Mouse (Mus musculus) heart, embryonic 13.5 days (tissue): ENCODE measurements around the gene Actr1a. TPM values are rescaled to one million over a fixed set of nuclear protein-coding genes. Genes with fewer than 3 reads are reported as not detected.

ENCODE experiments used
- ATAC-seq: fragments of 200-750 bp; cut with Nextera tagmentation; 2 replicates; pipeline ENCODE4 v1.8.0; 2017; ENCODE audit warnings: moderate TSS enrichment; ENCODE audit not compliant: insufficient number of reproducible peaks, low FRiP score, low TSS enrichment; ENCODE audit errors: extremely low read depth
- H3K27ac ChIP-seq: fragments of 300-500 bp; sonication (generic); replicated peaks from 2 replicates; pipeline ENCODE4 v1.5.1; 2015; ENCODE audit warnings: moderate library complexity, mild to moderate bottlenecking, inconsistent platforms
- H3K27me3 ChIP-seq: fragments of 300-500 bp; sonication (generic); replicated peaks from 2 replicates; pipeline ENCODE4 v1.6.1; 2015; ENCODE audit warnings: mild to moderate bottlenecking, inconsistent platforms
- H3K36me3 ChIP-seq: fragments of 300-500 bp; sonication (generic); 2 replicates; pipeline ENCODE4 v1.6.1; 2015; ENCODE audit warnings: mild to moderate bottlenecking, inconsistent platforms
- H3K4me1 ChIP-seq: fragments of 300-500 bp; sonication (generic); 2 replicates; pipeline ENCODE4 v1.6.1; 2015; ENCODE audit warnings: inconsistent platforms
- H3K4me2 ChIP-seq: fragments of 300-500 bp; sonication (generic); 2 replicates; pipeline ENCODE4 v1.6.1; 2015; ENCODE audit warnings: inconsistent platforms, mild to moderate bottlenecking, moderate library complexity
- H3K4me3 ChIP-seq: fragments of 300-500 bp; sonication (generic); 2 replicates; pipeline ENCODE4 v1.5.1; 2015; ENCODE audit warnings: moderate library complexity, mild to moderate bottlenecking, inconsistent platforms
- H3K9ac ChIP-seq: fragments of 300-500 bp; sonication (generic); 2 replicates; pipeline ENCODE4 v1.6.1; 2015; ENCODE audit warnings: inconsistent platforms, mild to moderate bottlenecking, moderate library complexity
- H3K9me3 ChIP-seq: fragments of 300-500 bp; sonication (generic); 2 replicates; pipeline ENCODE4 v1.6.1; 2016; ENCODE audit warnings: inconsistent platforms
- WGBS: fragments of 180-500 bp; shearing (Covaris S2); methylation state at CpG from one replicate; pipeline ENCODE4 v1.1.7; 2015; ENCODE audit warnings: mixed read lengths; 5-methylcytosine and 5-hydroxymethylcytosine counted together
- polyA plus RNA-seq: library from polyadenylated mRNA; unstranded; fragments of >200 nt; fragmentation: Nextera tagmentation; extraction: Ambion mirVana; gene quantifications from 2 replicates; pipeline ENCODE4 v1.2.1, GENCODE M21; 2015

Gene Actr1a
- polyA plus RNA-seq, 1 experiment from 2014 or later: 108 TPM

DNA sequence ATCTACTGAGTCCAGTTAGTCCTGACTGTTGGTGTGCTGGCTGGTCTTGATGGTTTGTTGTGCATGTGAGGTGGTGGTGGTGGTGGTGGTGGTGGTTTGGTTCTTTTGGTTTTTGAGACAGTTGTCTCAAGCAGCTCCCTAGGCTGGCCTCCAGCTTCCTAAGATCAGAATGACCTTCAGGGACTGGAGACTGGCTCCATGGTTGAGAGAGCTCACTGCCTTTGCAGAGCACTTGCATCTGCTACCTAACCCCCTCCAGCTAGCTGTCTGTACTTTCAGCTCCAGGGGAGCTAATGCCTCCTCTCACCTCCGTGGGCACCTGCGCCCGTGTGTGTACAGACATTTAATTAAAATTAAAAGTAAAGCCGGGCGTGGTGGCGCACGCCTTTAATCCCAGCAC lies 24.9 kb upstream of the Actr1a start:
- Histone ChIP-seq H3K27ac (no peak overlapping the region), H3K27me3 (no peaks in the 10 kb centered on the region), H3K4me2 (no peak overlapping the region), H3K4me3 (no peak overlapping the region), H3K36me3 (peaks cover 6% of the 10 kb centered on the region), H3K4me1 (peaks cover 56% of the 10 kb centered on the region), H3K9ac (no peak overlapping the region), H3K9me3 (no peaks in the 10 kb centered on the region)
- WGBS: 85% methylated on average over 7 of the region's 7 CpGs
- ATAC-seq: no peak

DNA sequence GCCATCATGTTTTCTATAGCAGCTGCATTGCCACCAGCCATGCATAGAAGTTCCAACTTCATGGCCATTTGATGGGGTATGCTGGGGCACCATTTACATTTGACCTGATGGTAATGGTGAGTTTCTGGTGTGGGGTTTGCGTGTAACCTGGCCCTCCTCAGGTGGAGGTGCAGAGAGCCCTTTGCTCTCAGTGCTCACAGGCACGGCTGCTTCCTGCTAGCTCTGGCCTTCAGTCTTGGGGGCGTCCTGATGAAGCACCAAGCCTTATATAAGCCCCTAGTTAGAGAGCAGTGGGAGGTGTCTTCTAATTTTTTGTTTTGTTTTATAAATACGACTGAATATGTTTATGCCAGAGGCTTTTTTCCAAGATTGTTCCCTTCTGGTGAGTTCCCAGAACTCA lies 22.5 kb upstream of the Actr1a start:
- Histone ChIP-seq H3K4me3 (no peak overlapping the region), H3K36me3 (no peaks in the 10 kb centered on the region), H3K9me3 (no peaks in the 10 kb centered on the region), H3K4me2 (no peak overlapping the region), H3K27ac (no peak overlapping the region), H3K27me3 (no peaks in the 10 kb centered on the region), H3K9ac (no peak overlapping the region), H3K4me1 (peaks cover 58% of the 10 kb centered on the region)
- 80% methylated on average over 4 of the region's 4 CpGs for WGBS
- no peak for ATAC-seq

DNA sequence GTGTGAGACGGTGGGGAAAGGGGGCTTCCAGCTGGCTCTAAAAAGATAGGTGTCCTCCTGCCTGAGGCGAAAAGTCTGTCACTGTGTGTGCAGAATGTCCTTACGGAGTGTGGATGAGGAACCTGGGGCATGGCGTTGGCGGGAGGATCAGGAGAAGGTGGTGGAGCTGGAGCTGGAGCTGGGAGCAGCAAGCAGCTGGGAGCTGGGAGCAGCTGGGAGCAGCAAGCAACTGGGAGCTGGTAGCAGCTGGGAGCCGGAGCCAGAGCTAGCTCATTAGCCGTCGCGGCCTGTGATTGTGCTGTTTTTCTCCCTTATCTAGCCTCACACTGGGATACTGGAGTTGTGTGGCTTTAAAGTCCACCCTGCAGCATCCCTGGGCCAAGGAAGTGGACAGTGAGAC lies 20.7 kb upstream of the Actr1a start:
- Histone ChIP-seq H3K9ac (no peak overlapping the region), H3K36me3 (no peaks in the 10 kb centered on the region), H3K4me3 (no peak overlapping the region), H3K4me2 (no peak overlapping the region), H3K9me3 (no peaks in the 10 kb centered on the region), H3K27me3 (no peaks in the 10 kb centered on the region), H3K27ac (no peak overlapping the region), H3K4me1 (peaks cover 56% of the 10 kb centered on the region)
- 56% methylated on average over 9 of the region's 9 CpGs for WGBS
- ATAC-seq: no peak

DNA sequence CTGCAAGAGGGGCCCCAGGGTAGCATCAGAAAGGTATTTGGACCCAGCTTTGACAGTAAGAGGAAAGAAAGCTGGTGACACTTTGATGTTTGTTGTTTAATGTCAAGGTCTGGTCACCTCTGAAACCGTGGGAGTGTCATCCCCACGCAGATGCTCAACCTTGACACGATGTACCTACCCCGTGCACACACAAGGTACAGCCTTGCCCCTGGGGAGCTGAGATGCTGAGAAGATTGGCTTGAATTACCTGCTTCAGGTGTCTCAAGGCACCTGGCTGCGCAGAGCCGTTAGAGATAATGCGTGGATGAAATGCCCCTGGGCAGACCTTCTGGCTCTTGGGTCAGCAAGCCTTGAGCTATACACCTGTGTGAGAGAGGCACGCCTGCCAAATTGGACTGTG lies 18.9 kb upstream of the Actr1a start:
- Histone ChIP-seq H3K4me3 (no peak overlapping the region), H3K27me3 (no peaks in the 10 kb centered on the region), H3K36me3 (0 out of 2 replicates have a peak, but pooled peaks cover 6% of the 10 kb centered on the region), H3K9ac (no peak overlapping the region), H3K4me1 (peaks cover 58% of the 10 kb centered on the region), H3K4me2 (no peak overlapping the region), H3K9me3 (no peaks in the 10 kb centered on the region), H3K27ac (no peak overlapping the region)
- WGBS: 94% methylated on average over 8 of the region's 8 CpGs
- ATAC-seq: no peak

DNA sequence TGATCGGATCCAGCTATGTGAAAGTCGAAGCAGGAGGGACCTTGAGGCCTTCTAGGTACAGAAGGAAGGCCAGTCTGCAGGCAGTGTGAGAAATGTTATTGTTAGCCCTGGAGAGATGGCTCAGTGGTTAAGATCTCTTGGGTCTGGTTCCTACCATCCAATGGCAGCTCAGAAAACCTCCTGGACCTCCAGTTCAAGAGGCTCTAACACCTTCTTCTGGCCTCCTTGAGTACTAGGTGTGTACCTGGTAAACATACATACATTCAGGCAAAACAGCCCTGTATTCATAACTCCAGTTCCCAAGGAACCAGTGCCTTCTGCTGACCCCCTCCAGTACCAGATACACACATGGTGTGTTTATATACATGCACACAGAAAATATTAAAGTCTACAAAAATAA lies 18.4 kb upstream of the Actr1a start:
- WGBS: 82% methylated on average over 2 of the region's 2 CpGs
- no peak overlapping the region for H3K9ac ChIP-seq
- H3K9me3 ChIP-seq: no peaks in the 10 kb centered on the region
- H3K27ac ChIP-seq: no peak overlapping the region
- no peak for ATAC-seq
- H3K4me1 ChIP-seq: peaks cover 63% of the 10 kb centered on the region
- H3K4me3 ChIP-seq: no peak overlapping the region
- no peak overlapping the region for H3K4me2 ChIP-seq
- H3K27me3 ChIP-seq: no peaks in the 10 kb centered on the region
- H3K36me3 ChIP-seq: peaks cover 7% of the 10 kb centered on the region; the same call in 1 of the 2 replicates

DNA sequence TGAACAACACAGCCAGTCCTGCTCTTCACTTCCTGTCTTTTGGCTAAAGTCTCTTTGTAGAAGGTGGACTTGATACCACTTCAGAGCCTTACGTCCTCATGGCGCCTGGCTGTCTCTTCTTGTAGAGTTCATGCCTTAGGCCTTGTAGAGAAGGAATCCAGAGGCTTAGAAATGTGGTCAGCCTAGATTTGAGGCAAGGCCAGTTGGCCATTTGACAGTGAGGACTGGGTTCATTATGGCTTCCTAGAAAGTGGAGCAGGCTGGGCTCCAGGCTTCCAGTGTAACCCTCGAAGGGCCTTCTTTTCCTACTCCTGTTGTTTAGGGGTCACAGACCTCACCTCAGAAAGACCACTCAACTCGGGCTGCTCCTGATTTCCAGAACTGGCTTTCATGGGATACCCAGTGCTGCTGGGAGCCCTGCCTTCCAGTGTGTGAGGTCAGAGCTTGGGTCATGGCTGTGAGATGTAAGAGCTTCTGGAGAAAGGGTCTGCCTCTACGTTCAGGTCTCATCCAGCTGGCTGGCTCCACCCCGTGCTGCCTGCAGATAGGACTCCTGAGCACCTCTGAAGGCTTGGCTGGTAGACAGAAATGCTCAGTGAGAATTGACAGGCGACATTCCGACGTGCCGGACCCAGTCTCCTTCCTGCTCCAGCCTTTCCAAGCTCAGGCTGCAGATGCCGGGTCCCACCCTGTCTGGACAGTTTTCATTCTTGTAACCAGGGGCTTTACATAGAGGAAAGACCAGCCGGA lies 16.7 kb upstream of the Actr1a start:
- peaks cover 63% of the 10 kb centered on the region for H3K4me1 ChIP-seq
- H3K27ac ChIP-seq: peak overlapping the region; percentile 81
- H3K9ac ChIP-seq: peak overlapping the region; percentile 54
- no peaks in the 10 kb centered on the region for H3K9me3 ChIP-seq
- WGBS: 46% methylated on average over 12 of the region's 12 CpGs
- H3K4me2 ChIP-seq: peak overlapping the region; percentile 33
- H3K27me3 ChIP-seq: no peaks in the 10 kb centered on the region
- no peak for ATAC-seq
- peaks cover 18% of the 10 kb centered on the region for H3K36me3 ChIP-seq
- no peak overlapping the region for H3K4me3 ChIP-seq

DNA sequence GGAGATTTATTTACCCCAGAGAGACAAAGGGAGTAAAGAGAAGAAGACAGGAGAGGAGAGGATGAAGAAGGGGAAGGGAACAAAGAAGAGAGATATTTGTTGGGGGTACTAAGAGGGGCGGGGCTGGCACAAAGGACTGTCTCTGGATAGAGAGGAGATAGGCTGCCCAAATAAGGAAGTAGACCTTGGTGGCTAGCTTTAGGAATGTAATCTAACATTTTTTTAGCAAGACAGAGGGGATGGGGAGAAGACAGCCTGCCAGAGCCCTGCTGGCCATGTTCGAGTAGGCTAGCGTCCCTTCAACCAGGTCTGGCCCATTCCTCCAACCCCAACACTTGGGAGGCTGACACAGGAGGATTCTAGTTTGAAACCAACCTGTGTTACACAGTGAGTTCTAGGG lies 14.0 kb upstream of the Actr1a start:
- no peak for ATAC-seq
- H3K27me3 ChIP-seq: no peaks in the 10 kb centered on the region
- 22% methylated on average over 3 of the region's 3 CpGs for WGBS
- H3K27ac ChIP-seq: peak overlapping the region; percentile 57
- H3K9me3 ChIP-seq: no peaks in the 10 kb centered on the region
- H3K9ac ChIP-seq: no peak overlapping the region
- H3K36me3 ChIP-seq: peaks cover 44% of the 10 kb centered on the region
- H3K4me1 ChIP-seq: peaks cover 58% of the 10 kb centered on the region
- H3K4me2 ChIP-seq: no peak overlapping the region
- no peak overlapping the region for H3K4me3 ChIP-seq

DNA sequence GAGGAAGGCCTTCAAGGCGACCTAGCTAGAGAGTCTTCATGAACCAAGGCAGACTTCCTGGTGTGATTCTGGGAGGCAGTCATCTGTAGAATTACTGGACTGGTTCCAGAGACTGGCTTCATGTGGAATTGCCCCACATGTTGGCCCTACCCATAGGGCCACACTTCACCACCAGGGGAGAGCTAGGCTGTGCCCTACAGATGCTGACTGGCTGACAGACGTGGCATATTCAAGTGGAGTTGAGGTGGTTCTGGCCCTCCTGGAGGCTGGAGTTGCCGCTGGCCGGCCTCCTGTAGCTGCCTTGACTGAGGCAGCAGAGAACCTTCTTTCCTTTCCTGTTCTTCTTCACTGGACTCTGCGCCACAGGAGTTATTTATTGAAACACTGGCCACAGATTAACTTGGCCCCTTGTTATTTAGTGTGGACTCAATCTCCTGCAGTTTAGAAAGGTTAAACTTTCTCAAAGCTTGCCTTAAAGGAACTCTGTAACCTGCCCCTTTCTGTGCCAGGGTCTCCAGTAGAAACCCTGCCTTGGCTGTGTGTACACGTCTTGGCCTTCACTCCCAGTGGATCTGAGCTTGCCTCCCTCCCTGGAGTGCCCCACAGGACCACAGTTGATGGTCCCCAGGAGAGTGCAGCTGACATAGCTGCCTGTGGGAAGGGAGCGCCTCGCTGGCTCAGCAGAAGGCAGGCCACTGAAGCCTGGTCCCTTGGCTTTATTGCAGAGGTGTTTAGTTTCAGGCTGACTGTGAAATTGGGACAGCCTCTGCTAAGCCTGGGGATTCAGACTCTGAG lies 11.2 kb upstream of the Actr1a start:
- Histone ChIP-seq H3K9me3 (no peaks in the 10 kb centered on the region), H3K27ac (no peak overlapping the region), H3K36me3 (peaks cover 67% of the 10 kb centered on the region), H3K27me3 (no peaks in the 10 kb centered on the region), H3K4me3 (no peak overlapping the region), H3K4me1 (peaks cover 39% of the 10 kb centered on the region), H3K9ac (no peak overlapping the region), H3K4me2 (no peak overlapping the region)
- no peak for ATAC-seq
- WGBS: 73% methylated on average over 8 of the region's 8 CpGs

DNA sequence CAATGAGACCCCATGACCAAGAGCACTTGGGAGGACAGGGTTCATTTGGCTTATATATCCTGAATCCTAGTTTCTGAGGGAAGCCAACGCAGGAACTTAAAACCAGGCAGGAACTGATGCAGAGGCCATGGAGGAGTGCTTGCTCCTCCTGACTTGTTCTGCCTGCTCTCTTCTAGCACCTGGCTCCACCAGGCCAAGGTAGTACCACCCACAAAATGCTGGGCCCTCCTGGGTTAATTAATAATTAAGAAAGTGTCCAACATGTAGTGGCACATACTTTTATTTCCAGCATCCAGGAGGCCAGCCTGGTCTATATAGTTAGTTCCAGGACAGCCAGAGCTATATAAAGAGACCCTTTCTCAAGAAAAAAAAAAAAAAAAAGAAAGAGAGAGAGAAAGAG lies 8.5 kb upstream of the Actr1a start:
- Histone ChIP-seq H3K4me2 (no peak overlapping the region), H3K9me3 (no peaks in the 10 kb centered on the region), H3K4me1 (peaks cover 38% of the 10 kb centered on the region), H3K27ac (no peak overlapping the region), H3K4me3 (no peak overlapping the region), H3K36me3 (peaks cover 71% of the 10 kb centered on the region), H3K27me3 (no peaks in the 10 kb centered on the region), H3K9ac (no peak overlapping the region)
- ATAC-seq: no peak
- WGBS: 96% methylated on average over 1 of the region's 1 CpGs

DNA sequence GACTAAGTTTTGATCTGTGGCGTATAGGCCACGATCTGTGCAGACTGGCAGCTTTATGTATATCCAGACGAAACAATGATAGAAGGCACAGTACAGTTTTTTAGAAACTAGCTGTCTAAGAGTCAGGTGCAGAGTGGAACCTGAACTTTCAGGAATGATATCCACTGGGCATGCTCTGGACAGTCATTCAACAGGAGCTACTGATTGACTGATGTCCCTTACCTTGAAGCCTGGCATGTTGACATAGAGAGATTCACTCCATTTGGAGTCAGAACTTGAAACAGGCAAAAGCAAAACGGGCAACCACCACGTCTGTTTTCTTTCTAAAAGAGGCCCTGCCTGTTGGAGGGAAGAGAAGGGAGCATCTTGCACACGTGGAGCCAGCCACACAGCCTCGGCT lies 5.0 kb upstream of the Actr1a start:
- no peak overlapping the region for H3K27ac ChIP-seq
- H3K4me3 ChIP-seq: no peak overlapping the region
- H3K4me2 ChIP-seq: no peak overlapping the region
- H3K4me1 ChIP-seq: peaks cover 40% of the 10 kb centered on the region
- no peak for ATAC-seq
- H3K9ac ChIP-seq: 0 out of 2 replicates have a peak overlapping the region, but pooled peaks have one; percentile 1
- H3K27me3 ChIP-seq: no peaks in the 10 kb centered on the region
- whole genome bisulfite sequencing: 82% methylated on average over 7 of the region's 7 CpGs
- peaks cover 44% of the 10 kb centered on the region for H3K36me3 ChIP-seq
- no peaks in the 10 kb centered on the region for H3K9me3 ChIP-seq

DNA sequence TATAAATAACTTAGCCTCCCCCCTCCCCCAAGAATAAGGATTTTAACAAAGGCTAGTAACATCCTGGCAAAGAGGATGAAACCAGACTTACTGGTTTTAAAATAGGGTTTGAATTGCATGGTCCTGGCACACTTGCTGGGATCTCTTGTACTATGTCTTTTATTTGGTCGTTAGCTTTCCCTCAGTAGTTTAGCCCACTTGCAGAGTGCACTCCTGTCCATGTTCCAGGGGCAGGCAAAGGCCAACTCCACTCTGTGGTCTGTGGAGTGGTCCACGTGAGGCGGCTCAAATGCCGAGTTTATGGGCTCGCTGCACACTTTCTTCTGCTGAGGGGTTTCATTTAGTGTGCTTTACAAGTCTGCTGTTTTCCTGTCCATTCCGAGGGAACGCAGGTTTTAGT lies 4.3 kb upstream of the Actr1a start:
- peak overlapping the region; percentile 10 for H3K4me2 ChIP-seq
- no peak for ATAC-seq
- H3K4me3 ChIP-seq: no peak overlapping the region
- H3K36me3 ChIP-seq: peaks cover 38% of the 10 kb centered on the region
- H3K27ac ChIP-seq: no peak overlapping the region
- H3K9ac ChIP-seq: peak overlapping the region; percentile 95
- H3K9me3 ChIP-seq: no peaks in the 10 kb centered on the region
- peaks cover 40% of the 10 kb centered on the region for H3K4me1 ChIP-seq
- 74% methylated on average over 7 of the region's 7 CpGs for WGBS
- H3K27me3 ChIP-seq: no peaks in the 10 kb centered on the region
